Mouse (Mus musculus) C2C12 (cell line): ENCODE measurements around the gene Pkp4.

ENCODE experiments used
- CTCF ChIP-seq: IDR thresholded peaks from one replicate; pipeline ENCODE4 v1.5.1; 2011; ENCODE audit not compliant: control insufficient read depth, insufficient read depth, insufficient read length
- USF1 ChIP-seq: IDR thresholded peaks from one replicate; pipeline ENCODE4 v1.6.1; 2011; ENCODE audit warnings: low read depth, mild to moderate bottlenecking, control low read depth, moderate library complexity

DNA sequence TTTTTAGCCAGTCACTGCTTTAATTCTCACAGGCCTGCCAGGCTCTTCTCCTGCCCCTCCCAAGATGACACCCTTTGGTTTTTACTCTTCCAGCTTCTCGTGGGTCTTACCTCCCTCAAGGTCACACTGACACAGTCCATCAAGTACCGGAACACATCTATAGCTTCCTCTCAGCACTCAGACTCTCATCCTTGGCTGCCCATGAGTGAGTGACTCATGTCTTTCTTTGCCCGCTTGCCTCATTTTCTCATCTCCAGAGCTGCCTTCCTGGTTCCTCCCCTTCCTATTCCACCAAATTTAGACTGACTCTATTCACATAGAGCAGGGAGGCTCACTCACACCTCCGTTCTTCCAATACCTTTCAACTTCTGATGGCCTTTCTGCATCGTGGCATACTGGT, 42.3 kb downstream of the Pkp4 start:
- TF ChIP-seq CTCF (no peak), USF1 (no peak)
